Mouse (Mus musculus) CH12.LX (cell line): ENCODE data around the gene Wdr86.

ENCODE experiments used
- CHD1 ChIP-seq: IDR thresholded peaks from 2 replicates; pipeline ENCODE4 v1.6.1; 2012; ENCODE audit warnings: low read depth, low read length, improper control_type of control experiment, inconsistent platforms
- CTCF ChIP-seq, 2 experiments: IDR thresholded peaks in 1 of 2; conservative IDR thresholded peaks in 1 of 2; 2 replicates each; pipeline ENCODE4 v1.5.1; 2011 to 2012; ENCODE audit warnings: low read depth in 2 of 2, low read length in 2 of 2, improper control_type of control experiment in 1 of 2, inconsistent platforms in 1 of 2, mild to moderate bottlenecking in 1 of 2, moderate library complexity in 1 of 2
- ELF1 ChIP-seq: IDR thresholded peaks from 2 replicates; pipeline ENCODE4 v1.6.1; 2014; ENCODE audit warnings: low read depth, mild to moderate bottlenecking, inconsistent platforms, low read length, improper control_type of control experiment
- MAFK ChIP-seq: IDR thresholded peaks from 2 replicates; pipeline ENCODE4 v1.6.1; 2011; ENCODE audit warnings: low read length, improper control_type of control experiment; ENCODE audit not compliant: insufficient replicate concordance
- MAX ChIP-seq: IDR thresholded peaks from 2 replicates; pipeline ENCODE4 v1.6.1; 2011; ENCODE audit warnings: low read length, improper control_type of control experiment
- POLR2A ChIP-seq: IDR thresholded peaks from 2 replicates; pipeline ENCODE4 v1.6.1; 2011; ENCODE audit warnings: low read depth, mild to moderate bottlenecking, improper control_type of control experiment, low read length
- SIN3A ChIP-seq: IDR thresholded peaks from 2 replicates; pipeline ENCODE4 v1.6.1; 2012; ENCODE audit warnings: low read length, improper control_type of control experiment, inconsistent platforms
- SMC3 ChIP-seq: IDR thresholded peaks from 2 replicates; pipeline ENCODE4 v1.6.1; 2011; ENCODE audit warnings: low read depth, low read length, improper control_type of control experiment
- USF2 ChIP-seq: conservative IDR thresholded peaks from 2 replicates; pipeline ENCODE4 v1.6.1; 2011; ENCODE audit warnings: low read depth, low read length, improper control_type of control experiment
- ZC3H11A ChIP-seq: IDR thresholded peaks from 2 replicates; pipeline ENCODE4 v1.6.1; 2012; ENCODE audit warnings: low read depth, mild to moderate bottlenecking, inconsistent platforms, low read length, improper control_type of control experiment
- ZKSCAN1 ChIP-seq: IDR thresholded peaks from 2 replicates; pipeline ENCODE4 v1.6.1; 2012; ENCODE audit warnings: low read depth, inconsistent platforms, low read length, improper control_type of control experiment, borderline replicate concordance
- ZMIZ1 ChIP-seq: IDR thresholded peaks from 2 replicates; pipeline ENCODE4 v1.6.1; 2012; ENCODE audit warnings: low read depth, mild to moderate bottlenecking, inconsistent platforms, low read length, improper control_type of control experiment

- TF ChIP-seq CTCF (conservative IDR thresholded peaks at IDR 0.05 in 1 of 2, IDR thresholded peaks at IDR 0.05 in 1 of 2; ENCODE audit: low read depth in 2 of 2, low read length in 2 of 2) (no peak), ZMIZ1 (no peak), ELF1 (no peak), ZC3H11A (no peak), ZKSCAN1 (no peak), MAX (no peak), SMC3 (no peak), SIN3A (no peak), CHD1 (no peak), MAFK (no peak), POLR2A (no peak), USF2 (no peak)
Measured at GRCm38 (mm10) chr5:24778843-24779140, 48.3 kb upstream of the Wdr86 start.
